Mouse (Mus musculus) intestine, postnatal 0 days (tissue): ENCODE measurements around the gene Stmn3. TPM values are rescaled to one million over a fixed set of nuclear protein-coding genes. Genes with fewer than 3 reads are reported as not detected.

Experiments
- ATAC-seq: fragments of 200-750 bp; cut with Nextera tagmentation; 2 replicates; pipeline ENCODE4 v1.8.0; 2017; ENCODE audit warnings: mild to moderate bottlenecking, moderate TSS enrichment, moderate library complexity
- H3K27ac ChIP-seq: fragments of 300-500 bp; sonication (generic); 2 replicates; pipeline ENCODE4 v1.5.1; 2014; ENCODE audit warnings: mild to moderate bottlenecking, low read depth, low read length, moderate library complexity
- H3K27me3 ChIP-seq: fragments of 300-500 bp; sonication (generic); replicated peaks from 2 replicates; pipeline ENCODE4 v1.6.1; 2014; ENCODE audit warnings: low read length, mixed read lengths; ENCODE audit not compliant: control insufficient read depth, insufficient read depth
- H3K36me3 ChIP-seq: fragments of 300-500 bp; sonication (generic); 2 replicates; pipeline ENCODE4 v1.6.1; 2014; ENCODE audit warnings: mild to moderate bottlenecking, moderate library complexity; ENCODE audit not compliant: control insufficient read depth, insufficient read depth
- H3K4me1 ChIP-seq: fragments of 300-500 bp; sonication (generic); replicated peaks from 2 replicates; pipeline ENCODE4 v1.6.1; 2014; ENCODE audit warnings: antibody characterized with exemption, low read length, mixed read lengths; ENCODE audit not compliant: control insufficient read depth, insufficient read depth
- H3K4me2 ChIP-seq: fragments of 300-500 bp; sonication (generic); replicated peaks from 2 replicates; pipeline ENCODE4 v1.6.1; 2014; ENCODE audit warnings: low read depth, mild to moderate bottlenecking, moderate library complexity
- H3K4me3 ChIP-seq: fragments of 300-500 bp; sonication (generic); 2 replicates; pipeline ENCODE4 v1.5.1; 2014; ENCODE audit warnings: low read depth, low read length
- H3K9ac ChIP-seq: fragments of 300-500 bp; sonication (generic); 2 replicates; pipeline ENCODE4 v1.6.1; 2014; ENCODE audit warnings: mild to moderate bottlenecking, low read depth, low read length
- H3K9me3 ChIP-seq: fragments of 300-500 bp; sonication (generic); 2 replicates; pipeline ENCODE4 v1.6.1; 2016; ENCODE audit warnings: mixed run types; ENCODE audit not compliant: control insufficient read depth
- CTCF ChIP-seq: sonication (generic); IDR thresholded peaks from 2 replicates; pipeline ENCODE4 v1.5.1; 2016; ENCODE audit warnings: low read depth, mild to moderate bottlenecking, control low read depth, antibody characterized with exemption, moderate library complexity
- WGBS: fragments of 180-500 bp; shearing (Covaris S2); extraction: QIAGEN DNeasy Blood & Tissue Kit; methylation state at CpG from one replicate; pipeline ENCODE4 v1.1.7; 2014; 5-methylcytosine and 5-hydroxymethylcytosine counted together
- polyA plus RNA-seq: library from polyadenylated mRNA; unstranded; fragments of >200 nt; fragmentation: Nextera tagmentation; extraction: Ambion mirVana; gene quantifications from 2 replicates; pipeline ENCODE4 v1.2.1, GENCODE M21; 2015

Gene Stmn3
- polyA plus RNA-seq, 1 experiment from 2014 or later = 32.3 TPM

DNA sequence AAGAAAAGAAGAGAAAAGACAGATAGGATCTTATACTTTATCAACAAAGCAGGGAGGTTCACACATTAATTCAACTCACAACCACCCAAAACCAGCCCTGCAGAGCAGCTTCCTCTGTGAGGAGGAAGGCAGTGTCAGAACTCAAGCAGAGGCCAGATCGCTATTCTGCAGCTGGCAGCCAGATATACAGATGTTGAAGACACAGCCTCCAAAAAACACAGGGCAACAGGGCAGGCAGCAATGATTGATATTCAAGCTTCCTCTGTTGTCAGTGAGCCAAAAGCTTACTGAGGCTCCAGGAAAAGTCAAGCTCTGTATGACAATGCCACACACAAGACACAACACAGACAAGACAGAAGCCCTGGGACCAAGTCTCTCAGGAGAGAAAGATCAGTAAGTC lies 37.5 kb downstream of the Stmn3 start:
- Histone ChIP-seq H3K27ac (no peak overlapping the region), H3K9me3 (no peaks in the 10 kb centered on the region), H3K4me3 (no peak overlapping the region), H3K4me2 (no peak overlapping the region), H3K27me3 (no peaks in the 10 kb centered on the region), H3K36me3 (peaks cover 38% of the 10 kb centered on the region), H3K4me1 (no peaks in the 10 kb centered on the region), H3K9ac (no peak overlapping the region)
- ATAC-seq = no peak
- 68% methylated on average over 1 of the region's 1 CpGs for WGBS
- no peak for TF ChIP-seq CTCF

DNA sequence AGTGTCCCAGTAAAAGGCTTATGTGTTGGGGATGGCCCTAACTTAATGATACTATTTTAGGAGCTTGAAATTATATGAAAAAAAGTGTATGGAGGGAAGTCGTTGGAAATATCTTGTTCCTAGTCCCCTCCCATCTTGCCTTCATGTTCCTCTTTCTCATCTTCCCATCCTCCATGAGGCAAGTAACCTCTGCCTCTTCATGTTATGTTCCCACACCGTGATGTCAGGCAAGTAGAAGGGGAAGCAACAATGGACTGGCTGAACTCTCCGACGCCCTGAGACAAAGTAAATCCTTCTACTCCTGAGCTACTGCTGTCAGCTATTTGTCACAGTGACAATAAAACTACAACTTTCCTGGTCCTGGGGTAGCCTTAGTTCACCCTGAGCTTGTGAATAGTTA lies 39.7 kb downstream of the Stmn3 start:
- no peak for ATAC-seq
- no peak for TF ChIP-seq CTCF
- Histone ChIP-seq H3K9ac (no peak overlapping the region), H3K27ac (no peak overlapping the region), H3K4me1 (no peaks in the 10 kb centered on the region), H3K36me3 (peaks cover 46% of the 10 kb centered on the region), H3K27me3 (no peaks in the 10 kb centered on the region), H3K9me3 (no peaks in the 10 kb centered on the region), H3K4me2 (no peak overlapping the region), H3K4me3 (no peak overlapping the region)
- WGBS = 86% methylated on average over 4 of the region's 4 CpGs

DNA sequence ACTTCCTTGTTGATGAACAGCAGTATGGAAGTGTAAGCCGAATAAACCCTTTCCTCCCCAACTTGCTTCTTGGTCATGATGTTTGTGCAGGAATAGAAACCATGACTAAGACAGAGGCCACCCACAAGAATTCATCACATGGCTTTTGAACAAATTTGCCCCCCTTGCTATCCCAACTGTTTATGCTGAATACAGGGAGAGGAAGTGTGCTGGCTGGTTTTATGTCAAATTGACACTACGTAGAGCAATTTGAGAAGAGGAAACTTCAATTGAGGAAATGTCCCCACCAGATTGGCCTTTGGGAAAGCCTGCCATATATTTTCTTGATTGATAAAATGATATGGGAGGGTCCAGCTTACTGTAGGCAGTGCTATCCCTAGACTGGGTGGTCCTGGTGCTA lies 40.5 kb downstream of the Stmn3 start:
- Histone ChIP-seq H3K9ac (no peak overlapping the region), H3K4me1 (no peaks in the 10 kb centered on the region), H3K4me3 (no peak overlapping the region), H3K4me2 (no peak overlapping the region), H3K27ac (0 out of 2 replicates have a peak overlapping the region, but pooled peaks have one; percentile 7), H3K9me3 (no peaks in the 10 kb centered on the region), H3K36me3 (peaks cover 47% of the 10 kb centered on the region), H3K27me3 (no peaks in the 10 kb centered on the region)
- 92% methylated on average over 2 of the region's 2 CpGs for WGBS
- no peak for TF ChIP-seq CTCF
- ATAC-seq = no peak

- no peak overlapping the region for H3K9ac ChIP-seq
- no peak overlapping the region for H3K27ac ChIP-seq
- H3K36me3 ChIP-seq = peaks cover 43% of the 10 kb centered on the region
- no peaks in the 10 kb centered on the region for H3K9me3 ChIP-seq
- no peaks in the 10 kb centered on the region for H3K27me3 ChIP-seq
- no peak overlapping the region for H3K4me2 ChIP-seq
- 87% methylated on average over 2 of the region's 2 CpGs for WGBS
- no peaks in the 10 kb centered on the region for H3K4me1 ChIP-seq
- no peak for ATAC-seq
- TF ChIP-seq CTCF = no peak
- H3K4me3 ChIP-seq = no peak overlapping the region
These were observed 42.2 kb downstream of the Stmn3 start for GRCm38 (mm10) chr2:181272092-181272491.

DNA sequence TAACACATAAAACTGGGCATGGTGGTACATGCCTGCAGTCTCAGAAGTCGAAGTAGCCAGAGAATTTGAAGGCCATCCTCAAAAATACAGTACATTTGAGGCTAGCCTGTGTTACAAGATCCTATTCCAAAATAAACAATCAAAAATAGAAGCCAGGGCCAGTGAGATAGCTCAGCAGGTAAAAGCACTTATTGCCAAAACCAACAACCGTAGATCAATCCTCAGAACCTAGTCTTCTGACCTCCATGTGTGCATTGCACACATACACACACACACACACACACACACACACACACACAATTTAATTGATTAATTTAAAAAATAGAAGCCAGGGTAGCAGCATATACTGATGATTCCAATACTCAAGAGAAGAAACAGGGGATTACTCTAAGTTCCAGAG lies 47.5 kb downstream of the Stmn3 start:
- WGBS = 92% methylated on average over 2 of the region's 2 CpGs
- ATAC-seq = no peak
- Histone ChIP-seq H3K9me3 (no peaks in the 10 kb centered on the region), H3K36me3 (peaks cover 60% of the 10 kb centered on the region), H3K27me3 (no peaks in the 10 kb centered on the region), H3K9ac (no peak overlapping the region), H3K4me3 (no peak overlapping the region), H3K27ac (no peak overlapping the region), H3K4me2 (no peak overlapping the region), H3K4me1 (no peaks in the 10 kb centered on the region)
- TF ChIP-seq CTCF = no peak

Other genes starting within 250 kb of the Stmn3 start
- 0.51 and 0.72 TPM in 2 replicates for gene Kcnq2, start 179.2 kb downstream of the Stmn3 start, polyA plus RNA-seq
- gene Eef1a2, start 157.5 kb downstream of the Stmn3 start, polyA plus RNA-seq = 0.38 and 0.58 TPM in 2 replicates
- 197 TPM in 2 replicates for gene Ppdpf, start 127.3 kb downstream of the Stmn3 start, polyA plus RNA-seq
- gene Ptk6, start 111.7 kb downstream of the Stmn3 start, polyA plus RNA-seq = 1.9 and 2.4 TPM in 2 replicates
- 0.17 and 0.20 TPM in 2 replicates for gene Srms, start 101.3 kb downstream of the Stmn3 start, polyA plus RNA-seq
- 0.13 TPM in 1 of 2 replicates, not detected in the other for gene Fndc11, start 94.5 kb downstream of the Stmn3 start, polyA plus RNA-seq
- gene Helz2, start 72.5 kb downstream of the Stmn3 start, polyA plus RNA-seq = 5.7 and 6.9 TPM in 2 replicates
- gene Gmeb2, start 26.5 kb downstream of the Stmn3 start, polyA plus RNA-seq = 5.4 and 5.8 TPM in 2 replicates
- gene Rtel1, start 5.2 kb upstream of the Stmn3 start, polyA plus RNA-seq = 10.0 and 10.5 TPM in 2 replicates
- 23.8 and 25.7 TPM in 2 replicates for gene Zgpat, start 50.4 kb upstream of the Stmn3 start, polyA plus RNA-seq
- gene Arfrp1, start 50.9 kb upstream of the Stmn3 start, polyA plus RNA-seq = 32.1 TPM in 2 replicates
- 6.7 and 8.6 TPM in 2 replicates for gene Lime1, start 65.6 kb upstream of the Stmn3 start, polyA plus RNA-seq
- gene Zbtb46, start 144.9 kb upstream of the Stmn3 start, polyA plus RNA-seq = 2.1 and 2.3 TPM in 2 replicates
- 0.07 TPM in 1 of 2 replicates, not detected in the other for gene Abhd16b, start 178.7 kb upstream of the Stmn3 start, polyA plus RNA-seq
- 83.7 and 88.2 TPM in 2 replicates for gene Tpd52l2, start 182.6 kb upstream of the Stmn3 start, polyA plus RNA-seq
- 60.4 and 62.9 TPM in 2 replicates for gene Dnajc5, start 206.0 kb upstream of the Stmn3 start, polyA plus RNA-seq